Mouse (Mus musculus) heart, embryonic 11.5 days (tissue): ENCODE results near the gene Hal. TPM values are rescaled to one million over a fixed set of nuclear protein-coding genes. Genes with fewer than 3 reads are reported as not detected.
A peak's percentile ranks its signal among the peaks of the same experiment; 100 is the strongest.

Experiments
- ATAC-seq: fragments of 200-750 bp; cut with Nextera tagmentation; replicated peaks from 2 replicates; pipeline ENCODE4 v1.8.0; 2017; ENCODE audit warnings: moderate library complexity; ENCODE audit not compliant: insufficient number of reproducible peaks, low FRiP score, low TSS enrichment
- H3K27ac ChIP-seq: fragments of 300-500 bp; sonication (generic); 2 replicates; pipeline ENCODE4 v1.5.1; 2014; ENCODE audit warnings: mild to moderate bottlenecking, low read depth, low read length
- H3K27me3 ChIP-seq: fragments of 300-500 bp; sonication (generic); 2 replicates; pipeline ENCODE4 v1.6.1; 2014; ENCODE audit warnings: mild to moderate bottlenecking, low read length, mixed read lengths; ENCODE audit not compliant: control insufficient read depth, insufficient read depth
- H3K36me3 ChIP-seq: fragments of 300-500 bp; sonication (generic); 2 replicates; pipeline ENCODE4 v1.6.1; 2014; ENCODE audit warnings: mild to moderate bottlenecking, low read length, moderate library complexity, mixed read lengths; ENCODE audit not compliant: control insufficient read depth, insufficient read depth
- H3K4me1 ChIP-seq: fragments of 300-500 bp; sonication (generic); 2 replicates; pipeline ENCODE4 v1.6.1; 2014; ENCODE audit warnings: low read length; ENCODE audit not compliant: control insufficient read depth, insufficient read depth
- H3K4me2 ChIP-seq: fragments of 300-500 bp; sonication (generic); 2 replicates; pipeline ENCODE4 v1.6.1; 2014; ENCODE audit warnings: mild to moderate bottlenecking, moderate library complexity
- H3K4me3 ChIP-seq: fragments of 300-500 bp; sonication (generic); 2 replicates; pipeline ENCODE4 v1.5.1; 2014; ENCODE audit warnings: low read depth, low read length
- H3K9ac ChIP-seq: fragments of 300-500 bp; sonication (generic); 2 replicates; pipeline ENCODE4 v1.6.1; 2014; ENCODE audit warnings: mild to moderate bottlenecking, low read depth, low read length, moderate library complexity
- H3K9me3 ChIP-seq: fragments of 300-500 bp; sonication (generic); replicated peaks from 2 replicates; pipeline ENCODE4 v1.6.1; 2016; ENCODE audit warnings: low read length; ENCODE audit not compliant: control insufficient read depth
- WGBS: fragments of 180-500 bp; shearing (Covaris S2); extraction: QIAGEN DNeasy Blood & Tissue Kit; methylation state at CpG from one replicate; pipeline ENCODE4 v1.1.7; 2014; ENCODE audit not compliant: insufficient replicate concordance; 5-methylcytosine and 5-hydroxymethylcytosine counted together
- polyA plus RNA-seq: library from polyadenylated mRNA; unstranded; fragments of >200 nt; fragmentation: Nextera tagmentation; extraction: Ambion mirVana; gene quantifications from 2 replicates; pipeline ENCODE4 v1.2.1, GENCODE M21; 2014

Gene Hal
- polyA plus RNA-seq, 1 experiment from 2014 or later = not detected

GRCm38 (mm10) chr10:93559786-93560185 lies 71.2 kb downstream of the Hal start:
- 31% methylated on average over 9 of the region's 9 CpGs for WGBS
- peak; percentile 69; the same call in 1 of the 2 replicates for ATAC-seq
- H3K4me2 ChIP-seq = no peak overlapping the region
- no peak overlapping the region for H3K9ac ChIP-seq
- no peak overlapping the region for H3K4me3 ChIP-seq
- no peaks in the 10 kb centered on the region; the same call in 1 of the 2 replicates for H3K4me1 ChIP-seq
- no peaks in the 10 kb centered on the region for H3K27me3 ChIP-seq
- no peaks in the 10 kb centered on the region for H3K36me3 ChIP-seq
- H3K27ac ChIP-seq = no peak overlapping the region
- no peaks in the 10 kb centered on the region for H3K9me3 ChIP-seq

- Histone ChIP-seq H3K9ac (no peak overlapping the region), H3K27me3 (no peaks in the 10 kb centered on the region), H3K4me3 (no peak overlapping the region), H3K36me3 (no peaks in the 10 kb centered on the region), H3K27ac (no peak overlapping the region), H3K4me1 (no peaks in the 10 kb centered on the region; the same call in 1 of the 2 replicates), H3K9me3 (no peaks in the 10 kb centered on the region), H3K4me2 (no peak overlapping the region)
- WGBS = 79% methylated on average over 14 of the region's 14 CpGs
- ATAC-seq = no peak
These were observed 76.0 kb downstream of the Hal start for GRCm38 (mm10) chr10:93564518-93565090.

GRCm38 (mm10) chr10:93567066-93567465 lies 78.5 kb downstream of the Hal start:
- 86% methylated on average over 10 of the region's 10 CpGs for WGBS
- ATAC-seq = no peak
- Histone ChIP-seq H3K9me3 (no peaks in the 10 kb centered on the region), H3K27ac (no peak overlapping the region), H3K27me3 (no peaks in the 10 kb centered on the region), H3K4me2 (no peak overlapping the region), H3K4me3 (no peak overlapping the region), H3K9ac (no peak overlapping the region), H3K4me1 (no peaks in the 10 kb centered on the region), H3K36me3 (no peaks in the 10 kb centered on the region)

- Histone ChIP-seq H3K27me3 (no peaks in the 10 kb centered on the region), H3K9ac (no peak overlapping the region), H3K9me3 (no peaks in the 10 kb centered on the region), H3K36me3 (no peaks in the 10 kb centered on the region), H3K4me3 (no peak overlapping the region), H3K4me2 (no peak overlapping the region), H3K4me1 (no peaks in the 10 kb centered on the region), H3K27ac (no peak overlapping the region)
- 81% methylated on average over 11 of the region's 11 CpGs for WGBS
- ATAC-seq = no peak
These were observed 79.4 kb downstream of the Hal start for GRCm38 (mm10) chr10:93567841-93568566.

GRCm38 (mm10) chr10:93568671-93569070 lies 80.1 kb downstream of the Hal start:
- Histone ChIP-seq H3K27me3 (no peaks in the 10 kb centered on the region), H3K36me3 (no peaks in the 10 kb centered on the region), H3K9me3 (no peaks in the 10 kb centered on the region), H3K4me3 (no peak overlapping the region), H3K4me1 (no peaks in the 10 kb centered on the region), H3K27ac (no peak overlapping the region), H3K9ac (no peak overlapping the region), H3K4me2 (no peak overlapping the region)
- 78% methylated on average over 6 of the region's 6 CpGs for WGBS
- no peak for ATAC-seq

Other genes starting within 250 kb of the Hal start
- 39.9 and 42.1 TPM in 2 replicates for gene Elk3, start 177.6 kb upstream of the Hal start, polyA plus RNA-seq
- 274 and 286 TPM in 2 replicates for gene Lta4h, start 35.4 kb upstream of the Hal start, polyA plus RNA-seq
- 0.23 and 0.24 TPM in 2 replicates for gene Amdhd1, start 51.3 kb downstream of the Hal start, polyA plus RNA-seq
- 0.19 and 0.21 TPM in 2 replicates for gene Ccdc38, start 51.9 kb downstream of the Hal start, polyA plus RNA-seq
- gene Snrpf, start 100.9 kb downstream of the Hal start, polyA plus RNA-seq = 92.0 and 98.2 TPM in 2 replicates
- 0.38 and 0.64 TPM in 2 replicates for gene Ntn4, start 151.9 kb downstream of the Hal start, polyA plus RNA-seq